Mouse (Mus musculus) neural tube, embryonic 15.5 days (tissue): ENCODE data around the gene Mrps6. TPM values are rescaled to one million over a fixed set of nuclear protein-coding genes. Genes with fewer than 3 reads are reported as not detected.
"Not testable (repeated sequence)": the region's sequence is repeated elsewhere in the genome, so short reads cannot be mapped to it uniquely, and the experiment has no call there.

ENCODE experiments used
- ATAC-seq: fragments of 200-750 bp; cut with Nextera tagmentation; 2 replicates; pipeline ENCODE4 v1.8.0; 2017; ENCODE audit warnings: mild to moderate bottlenecking, moderate TSS enrichment, moderate library complexity; ENCODE audit not compliant: low FRiP score
- H3K27ac ChIP-seq: fragments of 300-500 bp; sonication (generic); replicated peaks from 2 replicates; pipeline ENCODE4 v1.5.1; 2015; ENCODE audit warnings: mild to moderate bottlenecking, inconsistent platforms
- H3K27me3 ChIP-seq: fragments of 300-500 bp; sonication (generic); replicated peaks from 2 replicates; pipeline ENCODE4 v1.6.1; 2015; ENCODE audit warnings: inconsistent platforms
- H3K36me3 ChIP-seq: fragments of 300-500 bp; sonication (generic); 2 replicates; pipeline ENCODE4 v1.6.1; 2015; ENCODE audit warnings: inconsistent platforms
- H3K4me1 ChIP-seq: fragments of 300-500 bp; sonication (generic); 2 replicates; pipeline ENCODE4 v1.6.1; 2015; ENCODE audit warnings: inconsistent platforms
- H3K4me2 ChIP-seq: fragments of 300-500 bp; sonication (generic); 2 replicates; pipeline ENCODE4 v1.6.1; 2015; ENCODE audit warnings: inconsistent platforms, mild to moderate bottlenecking, moderate library complexity
- H3K4me3 ChIP-seq: fragments of 300-500 bp; sonication (generic); replicated peaks from 2 replicates; pipeline ENCODE4 v1.5.1; 2015; ENCODE audit warnings: mild to moderate bottlenecking, inconsistent platforms
- H3K9ac ChIP-seq: fragments of 300-500 bp; sonication (generic); replicated peaks from 2 replicates; pipeline ENCODE4 v1.6.1; 2015; ENCODE audit warnings: mild to moderate bottlenecking, inconsistent platforms
- H3K9me3 ChIP-seq: fragments of 300-500 bp; sonication (generic); replicated peaks from 2 replicates; pipeline ENCODE4 v1.6.1; 2016; ENCODE audit warnings: inconsistent platforms
- WGBS: fragments of 180-500 bp; shearing (Covaris S2); methylation state at CpG from one replicate; pipeline ENCODE4 v1.1.7; 2015; ENCODE audit warnings: mixed read lengths; 5-methylcytosine and 5-hydroxymethylcytosine counted together
- polyA plus RNA-seq: library from polyadenylated mRNA; unstranded; fragments of >200 nt; fragmentation: Nextera tagmentation; extraction: Ambion mirVana; gene quantifications from 2 replicates; pipeline ENCODE4 v1.2.1, GENCODE M21; 2015

Gene Mrps6
- polyA plus RNA-seq, 1 experiment from 2014 or later = 180 TPM

DNA sequence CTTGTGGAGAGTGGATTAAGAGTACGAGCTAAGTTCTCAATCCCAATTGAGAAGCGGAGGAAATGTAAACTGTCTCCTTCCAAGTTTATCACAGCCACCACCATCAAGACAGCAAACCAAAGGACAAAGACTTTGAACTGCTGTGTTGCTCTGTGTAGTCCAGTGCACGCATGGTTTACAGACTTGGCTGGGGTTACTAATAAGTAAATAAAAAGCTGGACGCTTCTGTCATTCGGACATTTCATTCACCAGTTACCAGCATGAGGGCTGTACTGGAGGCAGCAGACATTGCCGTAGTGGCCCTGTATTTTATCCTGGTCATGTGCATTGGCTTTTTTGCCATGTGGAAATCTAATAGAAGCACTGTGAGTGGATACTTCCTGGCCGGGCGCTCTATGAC is 18.7 kb downstream of the Mrps6 start:
- no peak overlapping the region for H3K9ac ChIP-seq
- no peaks in the 10 kb centered on the region for H3K4me1 ChIP-seq
- H3K36me3 ChIP-seq = peaks cover 25% of the 10 kb centered on the region
- H3K4me2 ChIP-seq = no peak overlapping the region
- no peak overlapping the region for H3K4me3 ChIP-seq
- no peaks in the 10 kb centered on the region for H3K9me3 ChIP-seq
- no peak overlapping the region for H3K27ac ChIP-seq
- 93% methylated on average over 8 of the region's 8 CpGs for WGBS
- no peak for ATAC-seq
- no peaks in the 10 kb centered on the region for H3K27me3 ChIP-seq

DNA sequence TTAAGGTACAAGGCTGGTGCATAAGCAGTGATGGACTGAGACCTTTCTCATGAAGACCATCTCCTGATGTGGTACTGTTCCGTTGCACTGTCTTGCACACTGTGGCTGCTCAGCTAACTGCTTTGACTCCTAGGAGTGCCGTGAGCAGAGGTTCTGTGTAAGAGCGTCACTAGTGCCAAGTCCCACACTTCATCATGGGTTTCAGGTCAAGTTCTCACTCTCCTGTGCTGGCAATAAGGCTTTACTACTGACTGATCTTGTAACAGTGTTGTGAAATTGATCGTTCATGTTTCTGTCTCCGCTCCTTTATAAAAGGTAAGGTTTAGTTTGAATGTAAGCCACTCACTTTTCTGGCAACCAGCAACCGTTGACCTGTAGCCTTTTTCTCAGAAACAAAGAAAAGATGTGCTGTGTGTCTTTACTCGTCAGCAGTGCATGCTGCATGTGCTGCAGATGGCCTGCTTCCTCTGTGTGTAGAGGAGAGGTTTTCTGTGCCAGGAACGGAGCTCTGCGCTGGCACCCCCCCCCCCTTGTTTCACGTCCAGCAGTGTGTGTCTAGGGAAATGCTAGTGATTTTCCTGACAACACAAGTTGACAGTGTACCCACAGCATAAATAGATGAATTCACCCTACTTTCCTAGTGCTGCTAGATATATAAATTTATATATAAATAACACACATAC is 25.8 kb downstream of the Mrps6 start:
- Histone ChIP-seq H3K9me3 (no peaks in the 10 kb centered on the region), H3K27ac (no peak overlapping the region), H3K4me1 (no peaks in the 10 kb centered on the region; the same call in 1 of the 2 replicates), H3K4me3 (no peak overlapping the region), H3K27me3 (no peaks in the 10 kb centered on the region), H3K36me3 (peaks cover 9% of the 10 kb centered on the region; the same call in 1 of the 2 replicates), H3K4me2 (no peak overlapping the region), H3K9ac (no peak overlapping the region)
- WGBS = 73% methylated on average over 10 of the region's 10 CpGs
- ATAC-seq = no peak

DNA sequence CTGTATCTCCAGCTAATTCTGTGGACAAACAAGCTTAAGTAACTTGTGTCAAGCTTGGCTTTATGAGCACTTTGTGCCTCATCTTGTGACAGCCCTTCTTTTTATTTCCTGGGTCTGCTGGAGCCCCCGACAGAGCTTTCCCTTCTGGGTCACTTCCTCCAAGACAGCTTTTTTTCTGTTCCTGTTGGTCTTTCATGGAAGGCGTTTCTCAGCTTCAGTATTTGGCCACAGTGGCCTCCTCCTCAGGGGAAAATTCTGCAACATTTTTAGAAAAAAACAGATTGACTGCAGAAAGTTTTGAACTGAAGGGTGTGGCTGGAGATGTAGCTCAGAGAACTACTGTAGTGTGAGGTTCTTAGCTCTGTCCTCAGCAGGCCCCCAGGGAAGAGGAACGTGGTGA is 31.2 kb downstream of the Mrps6 start:
- Histone ChIP-seq H3K36me3 (no peaks in the 10 kb centered on the region), H3K27ac (no peak overlapping the region), H3K4me2 (no peak overlapping the region), H3K4me1 (no peaks in the 10 kb centered on the region), H3K9ac (no peak overlapping the region), H3K9me3 (no peaks in the 10 kb centered on the region), H3K4me3 (no peak overlapping the region), H3K27me3 (no peaks in the 10 kb centered on the region)
- ATAC-seq = no peak
- WGBS = 62% methylated on average over 3 of the region's 3 CpGs

DNA sequence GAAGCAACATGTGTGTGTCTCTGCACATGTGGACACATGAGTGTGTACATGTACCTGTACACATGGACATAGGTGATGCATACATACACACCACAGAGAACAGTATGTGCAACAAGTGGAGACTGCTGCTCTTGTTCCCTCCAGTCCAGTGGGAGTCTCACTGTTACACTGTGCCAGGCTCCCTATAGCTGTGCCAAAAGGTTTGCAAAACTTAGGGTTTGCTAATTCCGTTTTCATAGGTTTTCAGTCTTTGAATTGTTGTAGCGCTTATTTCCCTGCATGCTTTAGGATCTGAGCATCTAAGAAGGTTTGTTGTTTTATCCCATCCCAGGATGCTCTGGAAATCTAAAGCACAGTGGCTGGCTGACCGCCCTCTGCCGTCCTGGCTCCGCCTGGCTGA is 33.8 kb downstream of the Mrps6 start:
- 78% methylated on average over 5 of the region's 5 CpGs for WGBS
- H3K27me3 ChIP-seq = no peaks in the 10 kb centered on the region
- H3K9ac ChIP-seq = no peak overlapping the region
- H3K36me3 ChIP-seq = no peaks in the 10 kb centered on the region
- no peak overlapping the region for H3K4me2 ChIP-seq
- no peak overlapping the region for H3K27ac ChIP-seq
- no peak for ATAC-seq
- no peak overlapping the region for H3K4me3 ChIP-seq
- no peaks in the 10 kb centered on the region for H3K4me1 ChIP-seq
- no peaks in the 10 kb centered on the region for H3K9me3 ChIP-seq

DNA sequence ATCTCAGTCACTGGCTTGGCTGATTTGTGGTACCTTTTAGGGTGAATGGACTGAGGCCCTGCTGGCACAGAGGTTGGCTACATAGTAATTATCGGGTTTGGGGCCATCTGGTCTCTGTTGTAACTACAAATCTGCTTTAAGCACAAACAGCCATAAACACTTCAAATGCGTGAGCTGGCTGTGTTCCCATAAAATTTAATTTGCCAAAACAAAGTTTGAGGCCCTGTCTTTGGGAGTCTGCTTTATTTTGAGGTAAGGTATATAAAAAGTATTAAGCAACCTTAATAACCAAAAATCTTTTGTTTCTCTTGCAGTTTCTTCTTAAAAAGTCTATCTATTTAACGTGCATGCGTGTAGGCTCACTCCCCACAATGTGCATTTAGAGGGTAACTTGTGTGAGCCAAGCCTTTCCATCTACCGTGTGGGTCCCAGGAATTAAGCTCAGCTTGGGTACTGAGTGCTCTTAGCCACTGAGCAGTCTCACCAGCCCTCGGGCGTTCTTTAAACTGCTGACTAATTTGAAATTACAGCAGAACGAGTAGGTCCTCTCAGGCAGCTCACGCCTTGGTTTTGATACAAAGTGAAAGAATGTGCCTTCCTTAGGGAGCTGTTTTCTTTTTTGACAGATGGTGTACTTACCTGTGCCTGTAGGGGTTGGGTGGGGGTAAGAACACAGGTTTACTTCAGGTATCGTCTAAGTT is 40.4 kb downstream of the Mrps6 start:
- Histone ChIP-seq H3K27ac (no peak overlapping the region), H3K9ac (no peak overlapping the region), H3K4me3 (no peak overlapping the region), H3K9me3 (no peaks in the 10 kb centered on the region), H3K27me3 (no peaks in the 10 kb centered on the region), H3K36me3 (peaks cover 10% of the 10 kb centered on the region; the same call in 1 of the 2 replicates), H3K4me2 (no peak overlapping the region), H3K4me1 (peaks cover 24% of the 10 kb centered on the region)
- no peak for ATAC-seq
- 55% methylated on average over 10 of the region's 10 CpGs for whole genome bisulfite sequencing

DNA sequence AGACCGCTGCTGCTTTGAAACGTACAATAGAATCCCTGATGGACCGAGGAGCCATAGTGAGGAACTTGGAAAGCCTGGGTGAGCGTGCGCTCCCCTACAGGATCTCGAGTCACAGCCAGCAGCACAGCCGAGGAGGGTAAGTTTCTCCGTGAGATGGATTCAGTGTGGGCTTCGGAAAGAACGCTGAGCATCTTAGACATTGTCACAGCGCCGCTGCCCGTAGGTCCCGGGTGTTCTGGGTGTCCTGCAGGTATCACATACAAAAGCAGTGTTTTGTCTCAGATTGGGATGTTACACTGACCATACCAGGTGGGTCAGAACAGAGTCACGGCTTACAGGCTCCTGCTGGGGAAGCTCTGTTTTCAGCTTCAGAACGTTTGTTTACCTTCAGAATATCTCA is 41.5 kb downstream of the Mrps6 start:
- H3K4me1 ChIP-seq = peaks cover 24% of the 10 kb centered on the region
- 86% methylated on average over 16 of the region's 16 CpGs for WGBS
- no peaks in the 10 kb centered on the region for H3K9me3 ChIP-seq
- ATAC-seq = no peak
- H3K27ac ChIP-seq = 0 out of 2 replicates have a peak overlapping the region, but pooled peaks have one; percentile 1
- no peak overlapping the region for H3K4me2 ChIP-seq
- H3K9ac ChIP-seq = no peak overlapping the region
- H3K36me3 ChIP-seq = peaks cover 10% of the 10 kb centered on the region; the same call in 1 of the 2 replicates
- H3K27me3 ChIP-seq = no peaks in the 10 kb centered on the region
- no peak overlapping the region for H3K4me3 ChIP-seq

DNA sequence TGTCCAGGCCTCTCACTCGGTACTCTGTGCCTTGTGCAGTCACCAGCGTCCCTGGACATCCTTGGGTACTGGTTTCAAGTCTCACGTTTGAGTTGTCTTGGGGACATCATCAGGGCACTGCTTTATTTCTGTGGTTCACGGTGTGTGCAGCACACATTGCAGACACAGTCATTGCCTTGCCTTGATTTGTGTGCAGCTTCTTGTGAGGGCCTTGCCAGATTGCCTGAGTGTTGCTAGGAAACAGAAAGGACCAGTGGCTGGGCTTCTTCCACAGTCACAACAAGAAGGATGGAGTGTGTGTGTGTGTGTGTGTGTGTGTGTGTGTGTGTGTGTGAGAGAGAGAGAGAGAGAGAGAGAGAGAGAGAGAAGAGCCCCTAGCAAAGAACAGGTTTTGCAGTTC is 42.0 kb downstream of the Mrps6 start:
- Histone ChIP-seq H3K9me3 (no peaks in the 10 kb centered on the region), H3K27ac (0 out of 2 replicates have a peak overlapping the region, but pooled peaks have one; percentile 1), H3K9ac (no peak overlapping the region), H3K4me2 (no peak overlapping the region), H3K36me3 (peaks cover 10% of the 10 kb centered on the region; the same call in 1 of the 2 replicates), H3K27me3 (no peaks in the 10 kb centered on the region), H3K4me1 (peaks cover 24% of the 10 kb centered on the region), H3K4me3 (no peak overlapping the region)
- 48% methylated on average over 4 of the region's 4 CpGs for WGBS
- ATAC-seq = peak; percentile 65; the same call in 1 of the 2 replicates

DNA sequence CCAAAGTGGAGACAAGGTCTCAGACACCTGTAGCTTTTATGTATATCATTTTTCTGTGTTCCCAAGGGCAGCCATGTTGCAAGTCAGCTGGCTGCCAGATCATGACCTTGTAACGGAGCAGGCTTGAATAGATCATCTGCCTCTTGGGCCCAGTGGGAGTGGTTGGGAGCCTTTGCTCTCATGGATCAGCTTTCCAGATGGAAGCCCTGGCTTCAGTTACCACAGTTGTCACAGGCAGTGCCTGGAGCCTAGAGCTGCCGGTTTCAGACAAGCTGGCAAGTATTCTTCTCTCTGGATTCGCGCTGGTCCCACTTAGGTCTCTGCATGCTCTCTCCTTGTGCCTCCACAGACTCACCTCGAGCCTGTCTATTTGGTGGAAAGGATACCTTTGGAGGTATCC is 44.0 kb downstream of the Mrps6 start:
- no peak for ATAC-seq
- Histone ChIP-seq H3K27ac (no peak overlapping the region), H3K4me1 (peaks cover 24% of the 10 kb centered on the region), H3K4me2 (no peak overlapping the region), H3K27me3 (no peaks in the 10 kb centered on the region), H3K4me3 (no peak overlapping the region), H3K9me3 (no peaks in the 10 kb centered on the region), H3K36me3 (peaks cover 10% of the 10 kb centered on the region; the same call in 1 of the 2 replicates), H3K9ac (no peak overlapping the region)
- 76% methylated on average over 5 of the region's 5 CpGs for WGBS

DNA sequence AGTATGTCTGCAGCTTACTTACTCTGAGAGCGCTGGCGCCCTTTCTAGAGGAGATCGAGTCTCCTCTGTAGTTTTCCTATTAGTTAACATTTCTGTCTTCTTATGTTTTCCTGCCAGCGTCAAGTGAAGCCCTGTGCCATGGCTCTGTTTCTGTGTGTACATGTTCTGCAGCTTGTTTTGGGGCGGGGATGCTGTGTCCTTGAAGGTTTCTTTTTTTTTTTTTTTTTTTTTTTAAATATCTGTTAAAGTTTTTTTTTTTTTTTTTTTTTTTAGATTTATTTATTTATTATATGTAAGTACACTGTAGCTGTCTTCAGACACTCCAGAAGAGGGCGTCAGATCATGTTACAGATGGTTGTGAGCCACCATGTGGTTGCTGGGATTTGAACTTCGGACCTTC is 44.9 kb downstream of the Mrps6 start:
- not testable (repeated sequence) for H3K9me3 ChIP-seq, H3K36me3 ChIP-seq, H3K27me3 ChIP-seq, H3K9ac ChIP-seq, H3K27ac ChIP-seq, ATAC-seq, H3K4me3 ChIP-seq, H3K4me2 ChIP-seq
- 98% methylated on average over 6 of the region's 7 CpGs for WGBS
- H3K4me1 ChIP-seq = peaks cover 24% of the 10 kb centered on the region

DNA sequence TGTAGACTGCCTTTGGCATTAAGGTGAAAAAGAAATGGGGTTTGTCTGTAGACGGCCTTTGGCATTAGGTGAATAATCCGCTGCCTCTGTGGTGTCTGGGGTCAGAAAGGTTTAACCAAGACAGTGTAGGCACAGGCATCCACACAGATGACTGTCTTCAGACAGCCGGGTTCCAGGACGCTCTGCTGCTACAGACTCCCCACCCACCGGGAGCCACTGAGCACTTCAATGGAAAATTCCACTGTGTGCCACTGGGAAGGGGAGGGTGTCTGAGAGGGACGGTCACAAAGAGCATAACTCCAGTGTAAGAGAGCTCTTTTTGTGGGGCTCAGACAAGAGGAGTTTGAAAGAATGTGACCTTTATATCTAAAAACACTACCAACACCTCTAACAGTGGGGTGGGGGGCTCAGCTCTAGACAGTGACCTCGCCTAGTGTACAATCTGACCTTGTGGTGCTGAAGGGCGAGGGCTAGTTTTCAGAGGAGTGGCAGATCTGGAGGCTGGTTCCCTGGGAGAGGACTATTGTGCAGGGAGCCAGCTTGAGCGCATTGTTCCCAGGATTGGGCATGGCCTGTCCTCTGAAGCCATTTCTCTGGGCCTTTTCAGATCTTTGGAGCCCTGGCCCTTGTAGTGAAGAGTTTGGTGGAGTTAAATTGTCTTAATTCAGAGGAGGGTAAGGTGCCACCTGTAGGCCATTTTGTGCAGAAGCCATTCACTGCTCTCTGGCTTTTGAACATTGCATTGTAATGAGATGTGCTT is 45.7 kb downstream of the Mrps6 start:
- Histone ChIP-seq H3K27me3 (no peaks in the 10 kb centered on the region), H3K9me3 (no peaks in the 10 kb centered on the region), H3K36me3 (peaks cover 10% of the 10 kb centered on the region; the same call in 1 of the 2 replicates), H3K27ac (0 out of 2 replicates have a peak overlapping the region, but pooled peaks have one; percentile 10), H3K4me1 (peaks cover 18% of the 10 kb centered on the region), H3K4me2 (no peak overlapping the region), H3K4me3 (no peak overlapping the region), H3K9ac (no peak overlapping the region)
- ATAC-seq = peak; percentile 58; the same call in 1 of the 2 replicates
- WGBS = 28% methylated on average over 9 of the region's 9 CpGs

DNA sequence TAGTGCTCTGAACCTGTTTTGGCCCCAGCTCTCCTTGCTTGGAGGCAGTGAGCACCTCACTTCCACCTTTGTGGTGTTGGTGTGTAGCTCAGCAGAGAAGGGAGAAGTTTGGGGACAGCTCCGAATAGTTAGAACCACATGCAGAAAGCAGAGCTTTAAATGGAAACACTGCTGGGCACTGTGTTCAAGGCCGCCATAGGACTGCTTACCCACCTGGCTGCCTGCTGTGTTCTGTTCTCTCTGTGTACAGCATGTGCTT is 46.2 kb downstream of the Mrps6 start:
- H3K9ac ChIP-seq = no peak overlapping the region
- H3K9me3 ChIP-seq = no peaks in the 10 kb centered on the region
- no peak overlapping the region for H3K27ac ChIP-seq
- WGBS = 81% methylated on average over 2 of the region's 2 CpGs
- no peak overlapping the region for H3K4me3 ChIP-seq
- peaks cover 10% of the 10 kb centered on the region; the same call in 1 of the 2 replicates for H3K36me3 ChIP-seq
- H3K27me3 ChIP-seq = no peaks in the 10 kb centered on the region
- ATAC-seq = no peak
- peaks cover 13% of the 10 kb centered on the region for H3K4me1 ChIP-seq
- no peak overlapping the region for H3K4me2 ChIP-seq
